Mouse (Mus musculus) kidney, postnatal 4 days (tissue): ENCODE measurements at regions not wholly inside any gene's neighbourhood (a gene's known extent, or its start where the extent isn't known, plus 50 kb on each side); places are given as distances from the start of the nearest gene placed in this dataset.
A peak's percentile ranks its signal among the peaks of the same experiment; 100 is the strongest.

Source experiments
- DNase-seq, 2 experiments: peaks; one replicate each; pipeline ENCODE4 v3.0.0; 2021; ENCODE audit warnings: mixed read lengths in 2 of 2

GRCm38 (mm10) chr6:111621684-111622480 lies 651.7 kb upstream of the Lmcd1 start:
- DNase-seq: no peak

DNA sequence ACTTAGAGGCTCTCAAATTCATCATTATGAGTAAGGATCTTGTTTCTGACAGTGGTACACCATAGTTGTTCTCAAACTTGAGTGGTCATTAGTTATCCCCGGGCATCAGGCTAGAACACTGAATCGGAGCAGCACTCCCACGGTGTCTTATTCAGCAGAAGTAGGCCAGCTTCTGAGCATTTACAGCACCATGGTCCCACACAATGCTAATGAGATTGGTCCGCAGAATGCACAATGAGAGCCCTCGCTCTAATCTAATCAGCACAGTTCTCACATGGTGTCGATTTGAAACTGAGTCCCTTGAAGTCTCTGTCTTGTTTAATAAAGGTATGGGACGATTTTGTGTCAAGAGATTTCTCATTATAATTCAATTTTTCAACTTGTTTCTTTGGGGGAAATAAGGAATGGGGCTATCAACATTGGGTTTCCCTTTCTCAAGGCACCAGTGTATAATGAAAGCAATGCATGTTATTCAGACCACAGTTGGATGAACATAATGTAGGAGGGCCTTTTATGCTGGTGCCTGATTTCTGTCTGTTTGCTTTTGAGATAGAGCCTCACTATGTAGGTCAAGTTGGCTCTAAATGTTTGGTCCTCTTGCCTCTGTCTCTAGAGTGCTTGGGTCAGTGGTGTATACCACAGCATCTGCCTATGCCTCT lies 650.9 kb upstream of the Lmcd1 start:
- DNase-seq: no peak

GRCm38 (mm10) chr6:111623140-111623497 lies 650.4 kb upstream of the Lmcd1 start:
- no peak for DNase-seq

GRCm38 (mm10) chr6:111625501-111625900 lies 648.1 kb upstream of the Lmcd1 start:
- DNase-seq: no peak

DNA sequence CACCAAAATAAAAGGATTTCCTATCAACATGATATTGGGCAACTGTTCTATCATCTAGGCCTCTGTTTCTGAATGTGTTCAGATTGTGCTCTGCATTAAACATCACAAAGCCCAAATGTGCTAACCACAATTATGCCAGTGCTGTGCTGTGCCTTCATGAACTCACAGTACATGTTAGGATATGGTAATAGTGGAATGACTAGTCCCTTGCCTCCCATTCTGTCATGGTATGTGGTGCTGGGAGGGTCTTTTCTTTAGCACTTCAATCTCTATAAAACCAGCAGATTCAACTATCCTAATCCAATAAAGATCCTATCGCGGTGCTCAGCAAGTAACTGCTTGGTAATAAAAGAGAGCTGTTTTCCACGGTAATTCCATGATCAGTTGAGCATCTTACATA lies 620.8 kb upstream of the Lmcd1 start:
- DNase-seq: no peak

GRCm38 (mm10) chr6:111659957-111660356 lies 613.6 kb upstream of the Lmcd1 start:
- DNase-seq: no peak

DNA sequence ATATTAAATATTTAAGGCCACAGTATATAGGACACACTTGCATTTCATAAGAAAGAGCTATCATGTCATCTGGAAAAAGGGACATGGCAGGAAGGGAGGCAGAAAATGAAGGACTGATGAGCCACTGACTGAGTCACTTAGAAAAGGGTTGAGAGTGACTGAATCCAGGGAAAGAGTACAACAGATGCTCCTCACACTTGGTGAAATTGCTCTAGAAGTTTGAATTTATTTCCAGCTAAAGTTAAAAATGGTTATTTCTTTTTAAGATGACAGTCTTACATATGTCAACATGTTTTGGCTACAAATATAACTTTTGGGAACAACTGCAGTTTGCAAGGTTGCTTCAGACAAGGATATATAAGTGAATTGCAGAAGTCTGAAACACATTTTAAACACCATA lies 609.0 kb upstream of the Lmcd1 start:
- no peak for DNase-seq

DNA sequence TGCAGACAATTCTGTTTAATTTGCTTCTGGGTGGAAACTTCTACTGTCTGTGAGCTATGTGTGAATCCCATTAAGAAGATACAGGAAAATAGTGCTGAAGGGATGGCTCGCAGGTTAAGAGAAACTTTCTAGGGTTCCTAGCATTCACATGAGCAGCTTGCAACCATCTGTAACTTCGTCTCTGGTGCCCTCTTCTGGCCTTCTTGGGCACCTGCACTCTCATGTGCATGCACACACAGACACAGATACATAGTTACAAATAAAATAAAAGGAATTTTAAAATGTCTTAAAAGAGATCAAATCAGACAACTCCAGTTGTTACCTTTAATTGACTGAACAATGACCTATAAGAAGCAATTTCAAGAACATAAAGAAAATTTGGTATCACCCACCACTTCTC lies 588.6 kb upstream of the Lmcd1 start:
- no peak for DNase-seq

- no peak for DNase-seq
These were observed 570.7 kb upstream of the Lmcd1 start for GRCm38 (mm10) chr6:111702864-111703263.

DNA sequence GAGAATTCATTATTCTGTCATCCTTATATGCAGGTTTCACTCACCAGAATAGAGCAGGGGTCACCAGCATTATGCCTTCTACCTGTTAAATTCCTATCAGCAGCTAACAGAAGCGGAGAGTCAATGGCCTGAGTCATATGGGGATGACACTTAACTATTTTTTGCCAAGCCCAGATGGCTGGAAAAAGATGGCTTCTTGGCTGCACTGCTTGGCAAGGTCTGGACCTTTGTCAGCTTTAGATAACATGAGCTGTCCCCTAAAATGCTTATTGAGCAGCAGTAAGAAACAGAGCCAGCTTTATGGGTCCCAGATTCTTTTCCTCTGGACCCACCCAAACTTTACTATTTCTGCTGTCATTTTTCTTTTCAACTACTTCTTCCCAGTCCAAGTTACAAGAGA lies 565.3 kb upstream of the Lmcd1 start:
- DNase-seq: no peak

- DNase-seq: no peak
These were observed 547.6 kb upstream of the Lmcd1 start for GRCm38 (mm10) chr6:111725969-111726368.

- DNase-seq: no peak
These were observed 543.2 kb upstream of the Lmcd1 start for GRCm38 (mm10) chr6:111730381-111730780.

DNA sequence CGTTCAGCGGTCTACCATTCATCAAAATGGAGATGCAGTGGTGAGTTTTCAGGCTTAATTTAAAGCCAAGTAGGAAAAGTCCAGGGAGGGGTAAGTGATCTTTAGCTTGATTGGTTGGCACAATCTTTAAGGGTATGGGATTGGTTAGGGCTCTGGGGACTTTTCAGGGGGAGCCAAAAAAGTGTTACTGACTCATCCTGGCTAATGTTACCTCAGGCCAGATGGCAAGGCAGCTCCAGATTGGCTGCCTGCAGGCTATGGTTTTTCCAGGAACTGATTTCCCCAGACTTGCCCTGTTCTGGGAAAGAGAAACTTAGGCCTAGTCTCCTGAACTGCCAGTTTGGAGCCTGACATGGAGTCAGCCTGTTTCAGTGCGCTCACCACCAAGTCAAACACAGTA lies 539.6 kb upstream of the Lmcd1 start:
- no peak for DNase-seq

DNA sequence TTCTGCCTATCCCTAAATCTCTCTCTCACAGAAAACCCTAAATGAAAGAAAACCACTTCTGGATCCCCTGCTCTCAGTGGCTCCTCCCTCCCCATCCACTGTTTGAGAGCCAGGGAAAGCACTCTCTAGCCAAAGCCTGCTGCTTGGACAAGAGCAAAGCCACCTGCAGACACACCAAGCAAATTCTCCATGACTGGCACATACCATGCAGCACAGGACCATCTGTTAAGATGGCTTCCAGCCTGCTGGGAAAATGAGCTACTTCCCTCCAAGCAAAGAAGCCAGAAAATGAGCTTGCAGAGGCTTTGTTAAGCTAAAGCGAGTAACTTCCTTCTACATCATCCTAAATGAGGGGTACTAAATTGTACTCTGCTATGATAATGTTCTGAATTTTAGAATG lies 534.6 kb upstream of the Lmcd1 start:
- DNase-seq: no peak

DNA sequence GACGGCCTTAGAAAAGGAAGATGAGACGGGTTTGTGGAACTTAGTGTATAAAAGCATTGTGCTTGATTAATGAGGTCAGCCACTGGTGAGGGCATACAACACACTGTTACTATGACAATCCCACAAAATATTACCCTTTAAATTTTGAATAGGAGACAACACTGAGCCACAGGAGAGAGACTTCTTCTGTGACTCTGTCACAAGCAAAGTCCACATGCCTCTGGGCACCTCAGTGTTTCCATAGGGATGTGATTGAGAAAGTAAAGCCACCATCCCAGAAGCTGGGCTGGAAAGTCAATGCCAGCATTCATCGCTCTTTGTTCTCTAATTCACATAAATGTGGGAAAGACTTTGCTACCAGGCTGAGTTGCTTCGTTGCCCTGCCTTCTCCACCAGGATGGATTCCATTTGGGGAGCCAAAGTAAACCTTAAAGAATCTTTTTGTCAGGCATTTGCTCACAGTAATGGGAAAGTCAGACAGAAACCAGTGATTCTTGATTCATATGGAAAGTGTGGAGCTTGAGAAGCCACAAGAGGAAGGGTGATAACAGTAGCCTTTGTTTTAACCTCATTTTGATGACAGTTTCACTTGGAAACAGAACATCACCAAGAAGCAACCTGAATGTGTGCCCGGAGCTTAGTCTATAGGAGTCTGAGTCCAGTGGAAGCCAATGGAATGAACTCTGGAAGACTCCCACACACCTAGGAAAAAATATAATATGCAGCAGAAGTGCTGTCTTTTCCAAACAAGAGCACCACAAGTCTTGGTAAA lies 491.7 kb upstream of the Lmcd1 start:
- DNase-seq: no peak

DNA sequence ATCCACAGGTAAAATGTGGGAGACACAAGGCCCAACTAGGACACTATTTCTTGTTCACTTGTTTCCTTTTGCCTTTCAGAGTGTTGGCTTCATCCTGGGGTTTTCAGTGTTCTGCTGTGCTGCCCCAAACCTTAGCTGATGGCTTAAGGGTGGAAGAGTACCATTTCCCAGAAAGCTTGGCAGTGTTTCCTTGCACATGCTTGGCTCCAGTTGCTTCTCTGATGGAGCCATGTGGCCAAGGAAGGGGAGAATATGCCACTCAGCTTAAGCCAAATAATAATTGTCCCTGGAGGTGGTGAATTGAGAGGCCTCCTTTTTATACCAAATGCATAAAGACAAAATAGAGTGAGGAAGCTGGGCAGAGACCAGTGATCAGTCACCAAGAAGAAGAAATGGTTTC lies 464.9 kb upstream of the Lmcd1 start:
- no peak for DNase-seq

GRCm38 (mm10) chr6:111813982-111814603 lies 459.5 kb upstream of the Lmcd1 start:
- DNase-seq: no peak

DNA sequence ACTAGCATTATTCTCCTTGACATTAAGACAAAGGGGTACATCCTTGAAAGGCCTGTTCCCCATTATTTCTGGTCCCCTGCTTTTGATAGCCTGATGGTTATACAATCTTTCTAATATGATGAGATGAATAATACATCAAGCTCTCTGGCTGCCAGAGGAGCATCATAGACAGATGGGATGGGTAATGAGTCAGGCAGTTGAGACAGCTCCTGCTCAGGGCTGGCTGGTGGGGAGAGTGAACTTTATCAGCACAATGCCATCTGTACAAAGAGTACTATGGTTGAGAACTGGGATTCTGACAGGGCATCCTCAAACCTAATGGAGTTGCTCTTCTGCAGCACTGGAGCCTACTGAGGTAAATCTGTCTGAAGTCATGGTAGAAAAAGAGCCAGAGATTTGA lies 458.4 kb upstream of the Lmcd1 start:
- no peak for DNase-seq

GRCm38 (mm10) chr6:111820265-111820664 lies 453.3 kb upstream of the Lmcd1 start:
- no peak for DNase-seq

DNA sequence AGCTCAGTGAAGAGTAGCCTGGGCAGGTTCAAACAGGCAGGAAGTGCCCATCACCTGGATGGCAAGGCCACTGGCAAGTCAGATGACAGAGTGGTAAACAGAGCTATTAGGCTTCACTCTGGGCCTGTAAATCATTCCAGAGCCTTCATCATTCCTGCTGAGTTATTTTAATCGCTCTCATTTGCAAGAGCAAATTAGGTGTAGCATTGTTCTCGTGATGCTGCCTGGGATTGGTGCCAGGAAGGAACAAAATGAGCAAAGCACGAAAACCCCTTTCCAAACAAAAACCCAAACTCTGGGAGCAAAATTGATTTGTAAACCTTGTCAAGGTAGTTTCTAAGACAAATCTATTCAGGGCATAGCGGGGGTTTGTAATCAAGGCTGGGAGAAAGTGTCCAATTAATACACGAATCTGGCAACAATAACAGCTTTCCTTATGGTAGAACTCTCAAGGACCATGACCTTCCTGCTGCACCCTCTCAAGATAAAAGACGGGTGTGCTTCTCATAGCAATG lies 429.2 kb upstream of the Lmcd1 start:
- DNase-seq: peak; percentile 2 to 6

GRCm38 (mm10) chr6:111866101-111866598 lies 407.4 kb upstream of the Lmcd1 start:
- no peak for DNase-seq

DNA sequence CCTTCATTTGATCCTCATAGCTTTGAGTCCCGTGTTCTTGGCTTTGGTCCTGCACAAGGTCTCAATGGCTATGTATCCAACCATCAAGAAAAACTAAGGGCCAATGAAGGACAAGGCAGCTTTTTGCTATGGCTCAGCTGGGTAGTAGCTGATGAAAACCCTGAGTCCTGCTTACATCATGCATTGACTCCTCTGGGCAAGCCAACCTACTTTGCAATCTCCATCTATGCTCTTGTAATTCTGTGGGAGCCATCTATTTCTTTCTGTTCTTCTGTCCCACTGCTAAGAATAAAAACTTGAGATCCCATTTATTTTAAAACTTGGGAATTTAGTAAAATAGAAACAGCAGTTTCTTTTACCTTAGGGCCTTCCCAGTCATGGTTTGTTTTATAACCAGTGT lies 391.0 kb upstream of the Lmcd1 start:
- no peak for DNase-seq

DNA sequence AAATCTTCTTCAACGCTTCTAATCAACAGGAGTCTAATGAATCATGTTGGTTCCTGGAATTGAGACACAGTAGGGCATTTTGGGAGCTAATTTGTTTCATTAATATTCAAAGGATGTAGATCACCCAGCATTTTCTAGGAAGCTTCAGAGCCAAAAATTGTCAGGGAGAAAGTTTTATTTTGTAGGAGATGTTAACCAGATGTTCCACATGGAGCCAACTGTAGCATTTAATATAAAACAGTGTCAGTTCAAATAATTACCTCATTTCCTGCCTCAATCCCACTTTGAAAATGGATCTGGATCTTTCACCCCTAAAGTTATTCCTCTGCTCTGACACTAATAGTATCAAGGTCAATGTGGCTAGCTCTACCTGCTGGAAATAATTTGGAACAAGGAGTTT lies 389.6 kb upstream of the Lmcd1 start:
- no peak for DNase-seq
